Mouse (Mus musculus): Measurements from ENCODE around the gene Cenps.
"Not testable (repeated sequence)": the region's sequence is repeated elsewhere in the genome, so short reads cannot be mapped to it uniquely, and the experiment has no call there.

Gene Cenps

GRCm38 (mm10) chr4:149119978-149120562 lies 17.4 kb downstream of the Cenps start:
- not testable (repeated sequence) for DNase-seq (ENCODE audit: low read depth, low spot score)

- DNase-seq (ENCODE audit: low read depth, low spot score): peak; percentile 91
Observed at GRCm38 (mm10) chr4:149103875-149104561, 33.4 kb downstream of the Cenps start, which contains the start of gene Dffa. Dffa (plus strand) TSS chr4:149104146.

GRCm38 (mm10) chr4:149101456-149101855 lies 36.0 kb downstream of the Cenps start:
- no peak for DNase-seq (ENCODE audit: low read depth, low spot score)

GRCm38 (mm10) chr4:149100449-149100848 lies 37.0 kb downstream of the Cenps start:
- DNase-seq (ENCODE audit: low read depth, low spot score): not testable (repeated sequence)

GRCm38 (mm10) chr4:149099369-149100017 lies 37.9 kb downstream of the Cenps start, which contains the start of gene Pex14:
Pex14 (minus strand) TSS chr4:149099876.
- DNase-seq (ENCODE audit: low read depth, low spot score): peak; percentile 91

- DNase-seq (ENCODE audit: low read depth, low spot score): no peak
Observed at GRCm38 (mm10) chr4:149098571-149098970, 38.9 kb downstream of the Cenps start.

- no peak for DNase-seq (ENCODE audit: low read depth, low spot score)
Observed at GRCm38 (mm10) chr4:149097956-149098355, 39.5 kb downstream of the Cenps start.

- no peak for DNase-seq (ENCODE audit: low read depth, low spot score)
Observed at GRCm38 (mm10) chr4:149091364-149091763, 46.1 kb downstream of the Cenps start.

- no peak for DNase-seq (ENCODE audit: low read depth, low spot score)
Observed at GRCm38 (mm10) chr4:149085381-149085780, 52.0 kb downstream of the Cenps start.

GRCm38 (mm10) chr4:149081528-149081927 lies 55.9 kb downstream of the Cenps start:
- no peak for DNase-seq (ENCODE audit: low read depth, low spot score)

GRCm38 (mm10) chr4:149080111-149080510 lies 57.3 kb downstream of the Cenps start:
- no peak for DNase-seq (ENCODE audit: low read depth, low spot score)

- DNase-seq (ENCODE audit: low read depth, low spot score): no peak
Observed at GRCm38 (mm10) chr4:149079629-149080028, 57.8 kb downstream of the Cenps start.

- DNase-seq (ENCODE audit: low read depth, low spot score): no peak
Observed at GRCm38 (mm10) chr4:149078261-149078660, 59.2 kb downstream of the Cenps start.

All from CD4-positive, CD25-positive, alpha-beta regulatory T cell, adult 2 months (primary cell).